Mouse (Mus musculus) bone marrow macrophage, adult 2 months (primary cell): ENCODE measurements around the gene Ubap2.

Experiments used
- CTCF ChIP-seq: IDR thresholded peaks from 2 replicates; pipeline ENCODE4 v1.5.1; 2012; ENCODE audit warnings: low read depth, mild to moderate bottlenecking, low read length, moderate library complexity
- POLR2A ChIP-seq: IDR thresholded peaks from 2 replicates; pipeline ENCODE4 v1.6.1; 2012; ENCODE audit warnings: mild to moderate bottlenecking, low read depth, low read length, borderline replicate concordance

DNA sequence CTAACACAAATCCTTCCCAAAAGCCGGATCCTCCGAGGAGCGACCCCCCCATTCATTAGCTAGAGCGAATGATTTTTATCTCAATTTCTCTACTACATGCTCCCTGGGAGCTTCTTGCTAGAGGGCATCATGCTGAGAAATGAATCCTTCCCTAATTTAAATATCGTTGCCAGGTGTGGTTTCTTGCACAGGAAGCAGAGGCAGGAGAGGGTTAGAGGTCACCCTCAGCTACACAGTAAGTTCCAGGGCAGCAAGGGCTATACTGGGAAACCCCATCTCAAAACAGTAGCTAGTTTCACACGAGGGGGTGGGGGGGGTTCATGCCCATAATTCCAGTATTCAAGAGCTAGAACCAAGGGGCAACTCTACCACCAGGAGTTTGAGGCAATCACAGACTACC is 32.5 kb upstream of the Ubap2 start:
- TF ChIP-seq CTCF (no peak), POLR2A (no peak)
